Mouse (Mus musculus) testis, adult 2 months (tissue): Measurements from ENCODE around the gene Myo1g.

Experiments used
- CTCF ChIP-seq: fragments of 200-500 bp; IDR thresholded peaks from 2 replicates; pipeline ENCODE4 v1.5.1; 2012; ENCODE audit warnings: low read depth, mild to moderate bottlenecking, inconsistent platforms, low read length, moderate library complexity; ENCODE audit not compliant: control insufficient read depth, insufficient read depth, insufficient replicate concordance
- POLR2A ChIP-seq: fragments of 200-500 bp; IDR thresholded peaks from 2 replicates; pipeline ENCODE4 v1.6.1; 2012; ENCODE audit warnings: low read depth, mild to moderate bottlenecking, inconsistent platforms, low read length, moderate library complexity; ENCODE audit not compliant: control insufficient read depth

DNA sequence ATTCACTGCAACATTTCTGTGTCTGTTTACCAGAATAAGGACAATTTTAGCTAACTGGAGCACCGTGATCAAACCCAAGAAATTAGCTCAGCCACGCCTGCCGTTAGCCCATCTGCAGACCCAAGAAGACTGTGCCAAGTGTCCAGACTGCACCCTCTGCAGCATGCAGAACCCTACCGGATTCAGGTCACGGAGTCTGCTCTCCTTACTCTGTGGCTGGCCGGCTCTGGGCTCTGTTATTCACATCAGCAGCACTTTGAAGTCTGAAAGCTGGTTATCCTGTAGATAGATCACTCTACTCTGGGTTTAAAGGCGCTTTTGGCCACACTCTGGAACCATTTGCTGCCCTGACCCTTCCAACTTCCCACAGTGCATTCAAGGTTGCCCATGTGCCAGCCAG lies 40.6 kb downstream of the Myo1g start:
- TF ChIP-seq POLR2A (no peak), CTCF (no peak)
